Mouse (Mus musculus) megakaryocyte, adult 5-6 weeks (primary cell): Measurements from ENCODE around the gene Dtl. TPM values are rescaled to one million over a fixed set of nuclear protein-coding genes. Genes with fewer than 3 reads are reported as not detected.

ENCODE experiments used
- ATAC-seq: 2 replicates; pipeline ENCODE4 v1.8.0; 2016; ENCODE audit warnings: mild to moderate bottlenecking, inconsistent platforms; ENCODE audit not compliant: poor library complexity, severe bottlenecking
- total RNA-seq, 2 experiments: library from RNA; stranded (forward) in 1 of 2; stranded (reverse) in 1 of 2; fragments of 153-499, 151-499 nt in 1 of 2; fragments of 221-1000, 200-1000 nt in 1 of 2; gene quantifications; 2 replicates each; pipeline versions ENCODE4 v1.2.3 to v1.2.4; 2015 to 2017

The Dtl gene
- total RNA-seq (2015) (34.7 and 36.7 TPM in 2 replicates), total RNA-seq (2017) (24.2 and 30.4 TPM in 2 replicates)

GRCm38 (mm10) chr1:191575458-191576247 lies at the start of gene Dtl, which contains the start of gene Ints7:
TSS of gene Dtl (minus strand) at chr1:191575544.
TSS of gene Ints7 (plus strand) at chr1:191575636.
- peak; percentile 91 for ATAC-seq

- no peak for ATAC-seq
These were observed 49.7 kb upstream of the Dtl start for GRCm38 (mm10) chr1:191625026-191625425.

DNA sequence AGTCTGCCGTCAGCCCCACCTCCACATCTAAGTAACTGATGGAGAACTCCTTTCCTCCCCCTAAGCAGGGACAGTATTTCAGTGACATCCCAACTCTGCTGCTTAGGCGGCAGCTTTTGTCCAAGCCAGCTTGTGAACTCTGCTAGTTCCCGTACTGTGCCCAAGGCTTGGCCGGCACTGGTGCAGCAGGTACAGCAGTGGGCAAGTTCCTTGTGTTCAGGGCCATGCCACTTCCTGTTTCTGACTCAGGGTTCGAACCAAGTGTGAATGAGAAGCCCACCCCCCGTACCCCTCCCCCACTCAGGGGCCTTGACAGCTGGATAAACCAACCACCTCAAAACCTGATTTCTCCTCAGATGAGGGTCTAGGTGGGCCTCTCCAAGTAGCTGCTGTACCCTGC lies 49.1 kb upstream of the Dtl start:
- peak; percentile 54; the same call in 1 of the 2 replicates for ATAC-seq

- ATAC-seq = no peak
These were observed 47.5 kb upstream of the Dtl start for GRCm38 (mm10) chr1:191622801-191623200.

DNA sequence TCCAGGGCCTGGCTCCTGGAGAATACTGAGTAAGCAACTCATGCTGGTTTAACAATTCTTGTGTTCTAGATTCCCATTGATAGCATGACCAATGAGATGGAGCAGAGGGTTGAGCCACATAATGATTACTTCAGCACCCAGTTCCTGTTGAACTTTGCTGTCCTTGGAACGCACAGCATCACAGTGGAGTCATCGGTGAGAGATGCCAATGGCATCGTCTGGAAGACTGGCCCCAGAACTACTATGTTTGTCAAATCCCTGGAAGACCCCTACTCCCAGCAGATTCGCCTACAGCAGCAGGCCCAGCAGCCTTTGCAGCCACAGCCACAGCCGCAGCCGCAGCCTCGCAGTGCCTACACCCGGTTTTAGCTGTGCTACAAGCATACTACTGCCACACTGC lies 45.8 kb upstream of the Dtl start:
- no peak for ATAC-seq

DNA sequence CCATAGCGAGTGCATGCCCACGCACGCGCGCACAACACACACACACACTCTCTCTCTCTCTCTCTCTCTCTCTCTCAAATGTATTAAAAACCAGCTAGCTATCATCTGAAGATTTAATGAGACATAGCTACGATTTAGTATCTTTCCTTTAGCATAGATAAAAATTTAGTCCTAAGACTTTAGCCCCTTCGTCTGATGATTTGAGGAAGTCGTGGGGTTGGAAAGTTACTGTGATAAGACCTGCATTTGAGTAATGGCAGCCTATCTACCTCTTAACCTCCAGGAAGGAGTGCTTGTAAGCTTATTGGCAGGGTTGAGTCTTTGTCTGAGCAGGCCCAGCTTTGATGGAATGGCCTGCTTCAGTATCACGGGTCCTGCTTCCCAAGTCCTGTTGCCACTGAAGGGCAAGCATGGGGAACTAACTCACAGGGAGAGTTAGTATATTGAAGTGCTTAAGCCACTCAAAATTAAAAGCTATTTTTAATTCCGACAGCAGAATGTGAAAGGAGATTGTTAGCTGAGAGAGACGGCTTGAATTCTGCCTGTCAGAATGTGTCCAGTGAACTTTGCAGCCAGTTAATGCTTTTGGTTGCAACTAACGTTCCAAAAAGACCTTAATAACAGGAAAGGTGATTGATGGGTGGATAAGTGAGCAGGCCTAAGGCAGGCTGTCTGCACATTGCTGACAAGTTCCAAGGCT lies 42.9 kb upstream of the Dtl start:
- no peak for ATAC-seq

DNA sequence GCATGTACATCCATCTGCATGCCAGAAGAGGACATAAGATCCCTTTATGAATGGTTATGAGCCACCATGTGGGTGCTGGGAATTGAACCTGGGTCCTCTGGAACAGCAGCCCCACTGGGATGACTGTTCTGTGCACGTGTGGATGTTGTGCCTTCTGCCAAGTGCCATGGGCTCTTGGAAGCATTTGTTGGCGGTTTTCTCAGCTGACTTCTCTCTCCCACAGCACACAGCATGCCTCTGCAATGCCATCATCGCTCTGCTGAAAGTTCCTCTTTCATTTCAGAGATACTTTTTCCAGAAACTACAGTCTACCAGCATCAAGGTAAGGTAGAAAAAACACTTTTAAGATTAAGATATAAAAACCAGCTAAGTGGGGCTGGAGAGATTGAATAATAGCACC lies 42.2 kb upstream of the Dtl start:
- 0 out of 2 replicates have a peak, but pooled peaks have one; percentile 33 for ATAC-seq

DNA sequence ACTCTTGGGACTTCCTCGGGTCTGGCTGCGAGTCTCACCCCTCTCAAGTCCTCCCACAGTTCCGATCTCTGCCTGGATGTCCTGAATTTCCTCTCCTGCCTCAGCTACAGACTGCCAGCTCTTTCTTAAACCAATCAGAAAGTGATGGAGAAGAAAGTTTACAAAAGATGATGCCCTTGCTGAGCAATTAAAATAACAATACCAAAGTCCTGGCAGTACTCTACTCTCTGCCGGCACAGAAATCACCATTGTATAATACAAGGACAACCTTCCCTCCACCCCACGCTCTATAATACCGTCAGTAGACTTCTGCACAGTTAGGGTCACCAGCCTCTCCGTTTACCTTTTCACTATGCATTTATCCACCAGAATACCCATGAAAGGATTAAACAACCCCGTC lies 40.9 kb upstream of the Dtl start:
- ATAC-seq = no peak

DNA sequence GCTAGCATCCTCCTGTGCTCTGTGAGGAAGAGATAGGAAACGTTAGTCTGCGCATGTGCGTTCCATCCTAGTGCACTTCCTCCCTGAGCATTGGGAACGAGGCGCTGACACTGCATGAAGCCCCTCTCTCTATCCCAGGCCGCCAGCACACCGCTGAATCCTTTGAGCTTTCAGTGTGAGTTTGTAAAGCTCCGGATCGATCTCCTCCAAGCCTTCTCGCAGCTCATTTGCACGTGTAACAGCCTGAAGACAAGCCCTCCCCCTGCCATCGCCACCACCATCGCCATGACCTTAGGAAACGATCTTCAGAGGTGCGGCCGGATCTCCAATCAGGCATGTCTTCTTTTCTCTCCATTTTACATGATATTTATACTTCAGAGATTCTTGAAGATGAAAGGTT lies 37.5 kb upstream of the Dtl start:
- ATAC-seq = no peak

DNA sequence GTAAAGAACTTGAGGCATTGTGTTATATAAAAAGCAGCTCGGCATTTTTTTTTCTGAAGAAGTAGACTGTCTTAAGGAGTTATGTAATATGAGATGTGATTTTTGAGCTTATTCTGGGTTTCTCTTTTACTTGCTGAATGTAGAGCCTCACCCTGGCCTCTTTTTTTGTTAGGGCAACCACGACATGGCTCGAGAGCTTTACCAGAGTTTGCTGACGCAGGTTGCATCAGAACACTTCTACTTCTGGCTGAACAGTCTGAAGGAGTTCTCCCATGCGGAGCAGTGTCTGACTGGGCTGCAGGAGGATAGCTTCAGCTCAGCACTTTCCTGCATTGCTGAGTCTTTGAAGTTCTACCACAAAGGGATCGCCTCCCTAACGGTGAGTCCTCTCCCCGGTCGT lies 36.3 kb upstream of the Dtl start:
- ATAC-seq = no peak

GRCm38 (mm10) chr1:191610357-191610756 lies 35.0 kb upstream of the Dtl start:
- ATAC-seq = no peak

- no peak for ATAC-seq
These were observed 34.2 kb upstream of the Dtl start for GRCm38 (mm10) chr1:191609578-191609977.

DNA sequence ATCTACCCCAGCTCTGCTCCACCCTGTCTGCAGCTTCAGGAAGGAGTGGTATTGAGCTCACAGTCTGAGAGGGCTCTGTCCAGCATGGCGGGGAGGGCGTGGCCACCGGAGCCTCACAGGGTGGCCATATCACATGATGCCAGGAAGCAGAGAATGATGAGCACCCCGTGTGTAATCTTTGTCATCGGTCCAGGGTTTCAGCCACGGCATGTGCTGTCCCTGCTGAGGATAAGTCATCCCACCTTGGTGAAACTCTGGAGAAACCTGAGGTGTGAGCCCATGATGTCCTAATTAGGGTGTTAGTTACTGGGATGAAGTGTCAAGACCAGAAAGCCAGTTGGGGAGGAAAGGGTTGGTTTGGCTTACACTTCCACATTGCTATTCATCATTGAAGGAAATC lies 33.7 kb upstream of the Dtl start:
- no peak for ATAC-seq

- no peak for ATAC-seq
These were observed 29.3 kb upstream of the Dtl start for GRCm38 (mm10) chr1:191604690-191605089.

GRCm38 (mm10) chr1:191599210-191599609 lies 23.9 kb upstream of the Dtl start:
- peak; percentile 76 for ATAC-seq

- no peak for ATAC-seq
These were observed 20.7 kb upstream of the Dtl start for GRCm38 (mm10) chr1:191596076-191596475.

GRCm38 (mm10) chr1:191592016-191592720 lies 16.8 kb upstream of the Dtl start:
- peak; percentile 67 for ATAC-seq

DNA sequence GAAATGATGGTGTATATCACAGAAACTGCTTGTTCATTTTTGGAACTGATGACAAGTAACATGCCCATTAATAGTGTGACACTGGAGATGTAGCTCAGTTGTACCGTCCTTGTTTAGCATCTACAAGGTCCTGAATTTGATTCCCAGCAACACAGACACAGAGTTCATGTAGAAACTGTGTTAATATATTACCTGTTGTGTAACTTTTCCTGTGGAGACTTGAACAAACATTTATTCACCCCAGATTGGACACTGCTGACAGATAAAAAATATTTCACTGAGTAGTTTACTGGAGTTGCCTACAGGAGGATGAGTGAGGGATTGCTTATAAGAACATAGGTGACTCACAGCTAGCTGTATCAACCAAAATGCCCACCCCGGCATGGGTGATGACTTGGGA lies 13.4 kb upstream of the Dtl start:
- ATAC-seq = no peak

DNA sequence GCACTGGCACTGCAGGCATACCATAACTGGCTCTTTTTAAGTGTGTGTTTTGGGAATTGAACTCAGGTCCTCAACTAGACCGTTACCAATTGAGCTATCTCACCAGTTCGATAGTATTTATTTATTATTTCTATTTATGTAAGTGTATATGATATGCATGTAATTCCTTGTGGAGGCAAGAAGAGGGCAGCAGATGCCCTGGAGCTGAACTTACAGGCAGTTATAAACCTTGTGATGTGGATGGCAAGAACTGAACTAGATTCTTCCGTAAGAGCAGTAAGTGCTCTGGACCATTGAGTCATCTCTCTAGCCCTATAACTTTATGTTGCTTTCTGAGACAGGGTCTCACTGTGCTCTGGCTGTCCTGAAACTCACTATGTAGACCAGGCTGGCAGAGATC lies 11.7 kb upstream of the Dtl start:
- no peak for ATAC-seq

DNA sequence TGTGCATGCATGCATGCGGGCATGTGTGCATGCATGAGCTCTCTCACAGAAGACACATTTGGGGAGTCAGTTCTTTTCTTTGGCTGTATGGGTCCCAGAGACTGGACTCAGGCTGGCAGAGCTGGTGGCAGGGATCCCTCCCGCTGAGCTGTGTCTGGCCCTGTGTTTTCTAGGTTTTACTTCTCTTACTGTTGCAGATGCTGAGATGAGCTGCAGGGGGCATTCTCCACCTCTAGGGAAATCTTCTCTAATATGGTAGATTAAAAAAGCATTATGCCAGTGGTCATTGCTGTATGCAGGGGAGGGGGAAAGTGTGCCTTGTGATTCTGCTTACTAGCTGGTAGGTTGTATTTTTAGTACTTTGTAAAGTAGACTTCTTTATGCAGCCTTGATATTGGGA lies 10.4 kb upstream of the Dtl start:
- peak; percentile 47 for ATAC-seq

GRCm38 (mm10) chr1:191584483-191584882 lies 9.1 kb upstream of the Dtl start:
- ATAC-seq = 0 out of 2 replicates have a peak, but pooled peaks have one; percentile 35
